Mouse (Mus musculus) testis, adult 2 months (tissue): ENCODE results near the gene Vps18. TPM values are rescaled to one million over a fixed set of nuclear protein-coding genes. Genes with fewer than 3 reads are reported as not detected.

Experiments used
- H3K27ac ChIP-seq: fragments of 200-500 bp; 2 replicates; pipeline ENCODE4 v1.5.1; 2012; ENCODE audit warnings: low read depth, low read length; ENCODE audit not compliant: control insufficient read depth, insufficient read depth
- H3K27me3 ChIP-seq: fragments of 200-500 bp; 2 replicates; pipeline ENCODE4 v1.6.1; 2012; ENCODE audit warnings: mild to moderate bottlenecking, low read length, moderate library complexity; ENCODE audit not compliant: control insufficient read depth, insufficient read depth
- H3K36me3 ChIP-seq: fragments of 200-500 bp; 2 replicates; pipeline ENCODE4 v1.6.1; 2012; ENCODE audit warnings: mild to moderate bottlenecking, low read length; ENCODE audit not compliant: control insufficient read depth, insufficient read depth
- H3K4me1 ChIP-seq: fragments of 200-500 bp; 2 replicates; pipeline ENCODE4 v1.6.1; 2012; ENCODE audit warnings: low read length; ENCODE audit not compliant: control insufficient read depth, insufficient read depth
- H3K4me3 ChIP-seq: fragments of 200-500 bp; 2 replicates; pipeline ENCODE4 v1.5.1; 2012; ENCODE audit warnings: low read depth, mild to moderate bottlenecking, low read length, moderate library complexity, mixed read lengths; ENCODE audit not compliant: control insufficient read depth
- CTCF ChIP-seq: fragments of 200-500 bp; IDR thresholded peaks from 2 replicates; pipeline ENCODE4 v1.5.1; 2012; ENCODE audit warnings: low read depth, mild to moderate bottlenecking, inconsistent platforms, low read length, moderate library complexity; ENCODE audit not compliant: control insufficient read depth, insufficient read depth, insufficient replicate concordance
- POLR2A ChIP-seq: fragments of 200-500 bp; IDR thresholded peaks from 2 replicates; pipeline ENCODE4 v1.6.1; 2012; ENCODE audit warnings: low read depth, mild to moderate bottlenecking, inconsistent platforms, low read length, moderate library complexity; ENCODE audit not compliant: control insufficient read depth
- polyA plus RNA-seq: library from polyadenylated mRNA; depleted of rRNA; stranded (reverse); fragments of >200 nt; gene quantifications from 2 replicates; pipeline ENCODE4 v1.2.3, GENCODE M21; 2012

Gene Vps18
- polyA plus RNA-seq, 1 experiment, result 10.0 TPM

- Histone ChIP-seq H3K27me3 (no peaks in the 10 kb centered on the region), H3K36me3 (peaks cover 1% of the 10 kb centered on the region), H3K27ac (no peak overlapping the region), H3K4me3 (no peak overlapping the region), H3K4me1 (peaks cover 8% of the 10 kb centered on the region)
- no peak for TF ChIP-seq CTCF
- TF ChIP-seq POLR2A, result no peak
These were observed 3.7 kb downstream of the Vps18 start for GRCm38 (mm10) chr2:119292281-119292680.

- no peak overlapping the region for H3K4me3 ChIP-seq
- TF ChIP-seq POLR2A (no peak), CTCF (no peak)
- peaks cover 1% of the 10 kb centered on the region for H3K36me3 ChIP-seq
- H3K27ac ChIP-seq, result no peak overlapping the region
- H3K4me1 ChIP-seq, result peaks cover 4% of the 10 kb centered on the region
- no peaks in the 10 kb centered on the region for H3K27me3 ChIP-seq
These were observed 4.3 kb downstream of the Vps18 start for GRCm38 (mm10) chr2:119292852-119293251.

GRCm38 (mm10) chr2:119293311-119293710 lies 4.8 kb downstream of the Vps18 start:
- H3K36me3 ChIP-seq, result peaks cover 1% of the 10 kb centered on the region
- H3K4me1 ChIP-seq, result peaks cover 4% of the 10 kb centered on the region; the same call in 1 of the 2 replicates
- H3K4me3 ChIP-seq, result no peak overlapping the region
- H3K27me3 ChIP-seq, result no peaks in the 10 kb centered on the region
- no peak overlapping the region for H3K27ac ChIP-seq
- TF ChIP-seq POLR2A (no peak), CTCF (no peak)

GRCm38 (mm10) chr2:119293776-119294390 lies 5.3 kb downstream of the Vps18 start:
- no peak overlapping the region for H3K27ac ChIP-seq
- no peak overlapping the region for H3K4me3 ChIP-seq
- TF ChIP-seq POLR2A (no peak; the same call in 1 of the 2 replicates), CTCF (no peak)

GRCm38 (mm10) chr2:119294411-119294810 lies 5.9 kb downstream of the Vps18 start:
- TF ChIP-seq CTCF (no peak), POLR2A (no peak)
- H3K4me1 ChIP-seq, result no peaks in the 10 kb centered on the region; the same call in 1 of the 2 replicates
- no peak overlapping the region for H3K27ac ChIP-seq
- H3K36me3 ChIP-seq, result peaks cover 1% of the 10 kb centered on the region
- no peaks in the 10 kb centered on the region for H3K27me3 ChIP-seq
- no peak overlapping the region for H3K4me3 ChIP-seq

More at GRCm38 (mm10) chr2:119293776-119294390, 5.3 kb downstream of the Vps18 start:
- H3K27me3 ChIP-seq, result no peaks in the 10 kb centered on the region
- peaks cover 2% of the 10 kb centered on the region; the same call in 1 of the 2 replicates for H3K4me1 ChIP-seq
- peaks cover 1% of the 10 kb centered on the region for H3K36me3 ChIP-seq

GRCm38 (mm10) chr2:119296756-119297155 lies 8.2 kb downstream of the Vps18 start:
- peaks cover 20% of the 10 kb centered on the region for H3K4me1 ChIP-seq
- TF ChIP-seq CTCF (no peak), POLR2A (no peak)
- H3K27me3 ChIP-seq, result no peaks in the 10 kb centered on the region
- H3K27ac ChIP-seq, result no peak overlapping the region
- peaks cover 1% of the 10 kb centered on the region; the same call in 1 of the 2 replicates for H3K36me3 ChIP-seq
- H3K4me3 ChIP-seq, result no peak overlapping the region

- Histone ChIP-seq H3K4me3 (no peak overlapping the region), H3K36me3 (peaks cover 1% of the 10 kb centered on the region; the same call in 1 of the 2 replicates), H3K4me1 (peaks cover 20% of the 10 kb centered on the region), H3K27ac (no peak overlapping the region), H3K27me3 (no peaks in the 10 kb centered on the region)
- TF ChIP-seq CTCF (no peak), POLR2A (no peak)
These were observed 9.0 kb downstream of the Vps18 start for GRCm38 (mm10) chr2:119297506-119297905.

- no peaks in the 10 kb centered on the region for H3K27me3 ChIP-seq
- TF ChIP-seq POLR2A, result no peak
- TF ChIP-seq CTCF, result peak; percentile 53; the same call in 1 of the 2 replicates
- H3K27ac ChIP-seq, result no peak overlapping the region
- peaks cover 20% of the 10 kb centered on the region for H3K4me1 ChIP-seq
- H3K36me3 ChIP-seq, result peaks cover 1% of the 10 kb centered on the region; the same call in 1 of the 2 replicates
- no peak overlapping the region for H3K4me3 ChIP-seq
These were observed 9.8 kb downstream of the Vps18 start for GRCm38 (mm10) chr2:119298330-119298729.
